Mouse (Mus musculus) naive thymus-derived CD4-positive, alpha-beta T cell, adult 5 months (primary cell): Measurements from ENCODE around the gene Zfp26. TPM values are rescaled to one million over a fixed set of nuclear protein-coding genes. Genes with fewer than 3 reads are reported as not detected.

Source experiments
- polyA plus RNA-seq: library from polyadenylated mRNA; unstranded; fragments of 100-300 nt; shearing (Covaris generic); gene quantifications from one replicate; pipeline ENCODE4 v1.2.1, GENCODE M21; 2017

Gene Zfp26
- 26.6 TPM for polyA plus RNA-seq

DNA sequence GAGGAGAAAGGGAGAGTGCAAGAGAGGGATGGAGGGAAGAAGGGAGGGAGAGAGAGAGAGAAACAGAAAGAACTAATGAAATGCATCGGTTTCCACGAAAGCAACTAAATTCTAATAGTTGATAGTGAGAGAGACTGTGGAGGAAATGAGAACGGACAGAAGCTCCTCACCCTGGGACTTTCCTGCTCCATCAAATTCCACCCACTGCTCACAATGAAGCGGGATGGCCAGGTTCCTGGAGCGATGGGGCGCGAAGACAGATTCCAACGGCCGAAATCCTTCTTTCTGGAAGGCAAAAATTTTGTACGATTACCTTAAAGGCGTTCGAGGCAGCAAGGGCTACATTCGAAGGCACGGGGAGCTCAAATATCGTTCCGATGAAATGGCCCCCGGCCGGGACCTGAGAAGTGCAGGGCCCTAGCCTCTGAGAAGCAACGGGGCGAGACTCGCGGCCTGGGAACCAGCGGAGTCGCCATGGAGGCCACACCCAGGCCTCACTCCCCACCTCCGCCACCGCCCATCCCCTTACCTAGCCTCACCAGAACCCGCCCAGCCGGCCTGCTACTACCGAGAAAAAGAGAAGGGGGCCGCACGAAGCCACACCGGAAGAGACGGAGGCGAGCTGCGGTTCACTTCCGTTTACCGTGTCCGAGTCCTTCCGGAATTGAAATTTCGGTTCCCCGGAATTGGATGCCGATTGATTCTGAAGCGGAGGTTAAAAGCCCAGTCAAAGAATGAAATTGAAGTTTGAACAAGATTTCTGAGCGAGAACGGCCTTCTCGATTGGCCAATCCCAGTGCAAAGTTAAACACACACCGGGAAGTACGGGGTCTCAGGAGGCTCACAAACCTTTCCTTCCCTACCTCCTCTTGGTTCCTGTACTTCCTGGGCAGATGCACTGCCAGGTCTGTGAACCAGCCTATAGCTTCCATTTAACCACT lies at the start of gene Zfp26:
Gene Zfp26, minus strand, starts transcription at position 786 of the 941 bp plus-strand sequence.

DNA sequence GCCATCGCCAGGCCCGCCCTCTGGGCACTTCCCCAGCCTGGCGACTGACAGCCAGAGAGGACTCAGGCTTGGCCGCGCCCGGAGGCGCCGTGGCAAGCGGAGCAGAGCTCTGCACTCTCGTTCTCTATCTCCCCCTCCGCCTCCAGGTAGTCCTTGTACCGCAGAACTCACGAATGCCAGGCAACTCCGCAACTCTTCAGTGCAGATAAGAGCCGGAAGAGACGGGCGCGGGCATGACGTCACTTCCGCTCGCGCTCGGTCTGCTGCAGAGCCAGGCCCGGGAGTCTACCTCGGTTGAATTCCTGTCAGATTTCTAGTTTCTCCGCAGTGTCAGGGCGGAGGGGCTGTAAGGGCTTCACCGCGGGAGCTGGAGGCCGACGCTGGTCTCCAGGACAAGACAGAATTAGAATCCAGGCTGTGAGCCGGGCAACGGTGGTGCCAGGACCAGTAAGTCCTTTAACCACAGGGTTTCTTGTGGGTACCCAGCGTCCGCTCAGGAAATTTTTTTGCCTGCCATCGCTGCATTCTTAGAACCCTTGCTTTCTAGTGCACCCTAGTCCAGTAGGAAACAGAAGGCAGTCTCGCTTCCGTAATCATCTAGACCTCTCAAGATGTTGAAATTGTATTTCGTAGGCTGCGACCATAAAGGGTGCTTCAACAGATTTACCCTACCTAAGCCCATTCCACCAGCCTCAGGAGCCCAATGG lies 32.7 kb upstream of the Zfp26 start, which contains the start of gene Zfp426:
Gene Zfp426, minus strand, starts transcription at position 220 of the 707 bp plus-strand sequence.

DNA sequence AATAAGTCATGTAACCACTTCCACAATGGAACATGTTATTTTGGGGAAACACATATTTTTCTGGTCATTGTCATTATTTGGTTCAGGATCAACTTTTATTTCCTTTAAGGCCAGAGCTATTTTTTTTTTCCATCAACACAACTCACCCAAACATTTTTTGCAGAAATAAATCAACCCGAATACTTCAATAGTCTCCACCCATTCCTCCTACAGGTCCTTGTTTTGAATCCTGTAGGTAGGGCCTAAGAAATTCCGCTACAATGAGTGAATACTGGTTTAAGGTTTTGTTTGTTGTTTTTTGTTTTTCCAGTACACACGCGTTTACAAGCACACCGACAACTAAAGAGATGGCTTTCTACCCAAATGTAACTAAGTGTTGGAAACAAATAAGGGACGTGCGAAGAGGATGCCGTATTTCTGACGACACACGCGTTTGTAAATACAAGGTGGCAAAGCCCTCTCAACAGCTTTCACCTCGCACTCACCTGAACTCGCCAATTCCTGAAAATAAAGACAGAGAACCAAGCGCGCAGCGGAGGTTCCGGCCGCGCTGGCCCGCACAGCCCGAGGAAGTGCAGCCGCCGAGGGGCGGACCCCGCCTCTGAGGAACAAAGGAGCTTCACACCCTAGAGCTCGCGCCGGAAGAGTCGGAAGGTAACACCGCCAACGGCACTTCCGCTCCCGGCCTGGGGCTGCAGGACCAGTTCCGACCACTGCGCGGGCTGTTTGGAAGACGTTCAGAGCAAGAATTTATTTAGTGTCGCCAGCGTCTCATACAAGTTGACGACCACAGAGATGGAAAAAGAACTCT lies 75.2 kb downstream of the Zfp26 start, which contains the start of gene Zfp560:
Gene Zfp560, minus strand, starts transcription at position 646 of the 811 bp plus-strand sequence.

Other genes with a start within 250 kb of the Zfp26 start
- not detected for gene Olfr871, start 248.0 kb downstream of the Zfp26 start, polyA plus RNA-seq
- gene Olfr872, start 223.0 kb downstream of the Zfp26 start, polyA plus RNA-seq = 0.24 TPM
- gene Olfr39, start 177.8 kb downstream of the Zfp26 start, polyA plus RNA-seq = 0.32 TPM
- gene Olfr873, start 161.6 kb downstream of the Zfp26 start, polyA plus RNA-seq = not detected
- gene Olfr18, start 124.1 kb downstream of the Zfp26 start, polyA plus RNA-seq = 0.30 TPM
- 26.3 TPM for gene Zfp560, start 75.0 kb downstream of the Zfp26 start, polyA plus RNA-seq
- gene Zfp426, start 32.6 kb upstream of the Zfp26 start, polyA plus RNA-seq = 6.2 TPM
- gene Zfp266, start 61.3 kb upstream of the Zfp26 start, polyA plus RNA-seq = 40.5 TPM
- 10.8 TPM for gene Zfp846, start 121.1 kb upstream of the Zfp26 start, polyA plus RNA-seq
- gene Ubl5, start 182.7 kb upstream of the Zfp26 start, polyA plus RNA-seq = 383 TPM
- 108 TPM for gene Fbxl12, start 184.6 kb upstream of the Zfp26 start, polyA plus RNA-seq
- gene Pin1, start 191.9 kb upstream of the Zfp26 start, polyA plus RNA-seq = 21.8 TPM